Mouse (Mus musculus) spleen, embryonic (tissue): ENCODE results near the gene Atp8b5.

Experiments
- CTCF ChIA-PET: fragments of 350-600 bp; sonication (Branson Sonifier 250); formaldehyde crosslinking; loops from one replicate; lab custom pipeline; 2022; lab: Charles Lee

Atp8b5 gene

GRCm38 (mm10) chr4:43266623-43267322 is at the start of gene Atp8b5:
Gene Atp8b5, plus strand, starts transcription at chr4:43267159.
- CTCF ChIA-PET = interaction anchor here (0.6 kb wide), 1 partner anchor 10 kb away, joined by 3 read pairs; no protein-coding TSS in a partner anchor

- CTCF ChIA-PET = no interaction called here
Observed at GRCm38 (mm10) chr4:43217997-43218396, 49.0 kb upstream of the Atp8b5 start.

DNA sequence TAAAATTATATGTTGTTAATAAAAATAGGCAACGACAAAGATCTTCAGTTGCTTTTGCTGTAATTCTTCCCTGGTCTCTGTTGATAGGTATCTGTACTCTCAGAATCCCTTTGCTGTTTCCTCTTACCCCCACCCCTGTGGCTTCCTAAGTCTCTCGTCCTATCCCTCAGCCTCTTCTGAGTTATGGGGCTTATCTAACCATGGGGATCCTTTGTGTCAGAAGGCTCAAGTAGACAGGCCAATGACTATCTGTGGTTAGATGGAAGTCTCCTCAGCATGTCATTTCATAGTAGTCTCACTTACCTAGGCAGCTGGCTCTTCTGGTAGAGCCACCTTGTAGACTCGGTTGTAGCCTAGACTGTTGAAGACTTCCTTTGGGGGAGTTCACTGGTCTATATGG is 35.1 kb upstream of the Atp8b5 start:
- CTCF ChIA-PET = no interaction called here

DNA sequence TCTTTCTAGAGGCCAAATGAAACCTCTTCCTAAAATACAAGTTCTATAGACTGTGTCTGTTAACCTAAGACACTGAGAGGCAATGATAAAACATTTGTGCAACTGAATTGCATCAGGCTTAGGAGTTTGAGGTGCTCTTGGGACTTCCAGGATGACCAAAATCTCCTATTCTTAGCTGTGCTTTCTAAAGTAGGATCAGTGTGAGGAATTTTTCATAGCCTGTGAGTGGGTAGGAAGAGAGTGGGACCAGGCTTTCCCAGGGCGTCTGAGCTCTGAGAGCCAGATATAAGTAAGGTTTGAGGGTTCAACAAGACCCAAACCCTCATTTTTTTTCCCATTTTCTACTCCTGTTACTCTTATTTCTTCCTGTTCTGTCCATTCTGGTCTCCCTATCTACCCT is 34.0 kb upstream of the Atp8b5 start:
- CTCF ChIA-PET = no interaction called here

- CTCF ChIA-PET = no interaction called here
Observed at GRCm38 (mm10) chr4:43233489-43233888, 33.5 kb upstream of the Atp8b5 start.

DNA sequence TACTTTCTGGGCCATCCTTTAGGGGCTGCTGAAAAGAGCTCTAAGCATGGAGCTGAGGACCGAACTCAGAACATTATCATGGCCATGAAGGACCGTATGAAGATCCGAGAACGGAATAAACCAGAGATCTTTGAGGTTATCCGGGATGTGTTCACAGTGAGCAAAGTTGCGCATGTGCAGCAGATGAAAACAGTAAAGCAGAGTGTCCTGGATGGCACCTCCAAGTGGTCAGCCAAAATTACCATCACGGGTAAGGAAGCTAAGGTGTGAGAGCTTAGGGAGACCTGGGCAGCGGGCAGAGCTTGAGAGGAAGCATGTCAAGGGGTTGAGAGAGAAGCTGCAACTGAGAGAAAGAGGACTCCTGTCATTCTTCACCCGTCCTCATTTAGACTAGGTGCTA is 30.1 kb upstream of the Atp8b5 start:
- CTCF ChIA-PET = no interaction called here

DNA sequence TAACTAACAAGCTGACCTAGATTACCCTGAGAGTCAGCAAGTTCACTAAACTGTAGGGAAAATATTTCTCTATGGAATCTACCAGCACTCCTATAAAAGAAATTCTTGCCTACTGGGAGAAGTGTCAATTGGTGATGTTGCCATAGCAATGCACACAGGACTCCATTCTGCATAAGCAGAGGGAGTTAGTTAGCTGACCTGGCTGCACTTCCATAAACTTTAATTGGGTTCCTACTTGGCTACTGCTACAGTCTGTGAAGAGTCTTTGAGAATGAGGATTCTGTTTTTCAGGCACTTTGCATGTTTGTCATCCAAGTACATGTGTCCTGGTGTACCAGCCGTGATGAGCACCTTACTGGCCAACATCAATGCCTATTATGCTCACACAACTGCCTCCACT is 26.2 kb upstream of the Atp8b5 start:
- CTCF ChIA-PET = no interaction called here

- CTCF ChIA-PET = no interaction called here
Observed at GRCm38 (mm10) chr4:43244022-43244421, 22.9 kb upstream of the Atp8b5 start.

- CTCF ChIA-PET = no interaction called here
Observed at GRCm38 (mm10) chr4:43245776-43246175, 21.2 kb upstream of the Atp8b5 start.

- CTCF ChIA-PET = interaction anchor here (0.8 kb wide), 1 partner anchor 17 kb away, joined by 8 read pairs; no protein-coding TSS in a partner anchor
Observed at GRCm38 (mm10) chr4:43248026-43248425, 18.9 kb upstream of the Atp8b5 start.

DNA sequence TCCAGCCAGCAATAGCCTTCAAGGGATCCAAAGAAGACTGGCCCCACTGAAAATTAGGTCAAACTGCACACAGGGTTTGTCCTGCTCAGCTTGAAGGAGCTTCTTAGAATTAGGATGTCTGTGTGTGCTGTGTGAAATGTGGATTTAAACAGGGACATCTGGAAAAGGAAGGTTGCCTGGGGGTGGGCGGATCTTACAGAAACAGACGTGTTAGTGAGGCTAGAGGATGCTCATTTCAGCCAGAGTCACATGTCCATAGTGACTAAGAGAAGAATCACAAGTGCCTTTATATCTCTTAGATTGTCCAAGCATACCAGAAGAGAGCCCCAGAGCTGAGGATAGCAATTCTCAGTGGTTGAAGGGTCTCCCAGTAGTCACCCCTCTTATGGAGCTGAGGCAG is 18.1 kb upstream of the Atp8b5 start:
- CTCF ChIA-PET = no interaction called here

DNA sequence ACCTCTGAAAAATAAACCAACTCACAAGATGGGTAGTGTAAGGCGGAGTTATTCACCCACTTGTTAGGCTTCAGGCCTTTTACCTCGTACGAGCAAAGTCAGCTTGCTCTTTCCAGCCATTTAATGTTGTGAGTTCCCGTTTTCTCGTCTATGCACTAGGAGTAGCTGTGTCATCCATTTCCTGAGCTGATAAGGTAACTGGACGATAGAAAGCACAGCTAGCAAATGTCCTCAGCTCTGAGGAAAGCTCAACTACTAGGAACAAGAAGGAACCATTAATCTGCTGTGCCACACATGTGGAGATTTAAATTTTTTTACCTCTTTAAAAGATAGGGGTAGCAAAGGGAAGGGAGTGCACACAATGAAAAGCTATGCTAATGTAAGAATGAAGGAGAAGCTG is 15.7 kb upstream of the Atp8b5 start:
- CTCF ChIA-PET = no interaction called here

DNA sequence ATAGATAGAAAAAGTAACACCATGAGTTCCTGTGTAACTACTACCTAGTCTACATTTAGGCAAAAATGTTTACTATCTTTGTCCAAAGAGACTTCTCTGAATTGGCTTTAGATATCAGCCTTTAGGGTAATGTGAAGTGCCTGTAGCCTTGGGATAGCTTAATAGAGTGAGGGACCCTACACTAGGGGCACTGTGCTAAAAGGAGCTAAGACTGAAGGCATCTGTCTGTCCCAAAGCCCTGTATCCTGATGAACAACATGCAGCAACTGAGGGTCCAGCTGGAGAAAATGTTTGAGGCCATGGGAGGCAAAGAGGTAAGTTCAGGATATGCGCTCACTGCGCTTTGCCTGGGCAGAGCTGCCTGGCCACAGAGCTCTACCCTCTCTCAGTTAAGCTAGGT is 9.9 kb upstream of the Atp8b5 start:
- CTCF ChIA-PET = no interaction called here

GRCm38 (mm10) chr4:43258556-43258955 is 8.4 kb upstream of the Atp8b5 start:
- CTCF ChIA-PET = no interaction called here

- CTCF ChIA-PET = no interaction called here
Observed at GRCm38 (mm10) chr4:43259435-43259834, 7.5 kb upstream of the Atp8b5 start.

DNA sequence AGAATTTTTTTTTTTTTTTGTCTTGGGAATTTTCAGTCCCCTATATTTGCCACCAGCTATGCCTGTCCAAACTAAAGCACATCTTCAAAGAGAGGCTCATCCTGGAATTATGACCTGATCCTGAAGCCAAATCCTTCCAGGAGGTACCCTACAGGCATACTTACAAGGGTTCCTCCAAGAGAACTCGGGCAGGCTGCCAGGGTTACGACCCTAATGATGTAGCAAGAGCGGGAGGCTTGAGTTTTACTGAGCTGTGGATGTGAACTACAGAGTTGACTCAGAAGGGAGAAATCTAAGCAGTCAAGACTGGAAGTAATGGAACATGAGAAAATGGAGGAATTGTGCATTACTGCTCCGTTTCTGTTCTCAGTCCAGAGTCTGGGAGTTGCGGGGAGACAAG is 6.9 kb upstream of the Atp8b5 start:
- CTCF ChIA-PET = no interaction called here

DNA sequence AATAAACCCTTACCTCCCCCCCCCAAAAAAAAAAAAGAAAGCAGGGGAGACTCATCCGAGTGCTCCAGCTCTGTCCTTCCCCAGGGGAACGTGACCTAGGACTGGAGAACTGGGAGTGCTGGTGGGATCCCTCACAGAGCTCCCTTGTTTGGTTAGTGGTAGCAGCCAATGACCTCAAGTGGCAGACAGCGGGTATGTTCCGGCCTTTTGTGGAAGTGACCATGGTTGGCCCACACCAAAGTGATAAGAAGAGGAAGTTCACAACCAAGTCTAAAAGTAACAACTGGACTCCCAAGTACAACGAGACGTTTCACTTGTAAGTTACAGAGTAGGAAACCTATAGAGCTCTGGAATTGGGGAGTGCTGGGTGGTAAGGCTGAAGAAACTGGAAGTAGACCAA is 4.1 kb upstream of the Atp8b5 start:
- CTCF ChIA-PET = no interaction called here

GRCm38 (mm10) chr4:43266146-43266545 is 813 bp upstream of the Atp8b5 start:
- CTCF ChIA-PET = interaction anchor here (0.6 kb wide), 1 partner anchor 10 kb away, joined by 3 read pairs; no protein-coding TSS in a partner anchor

GRCm38 (mm10) chr4:43267323-43267658 is 332 bp downstream of the Atp8b5 start:
- CTCF ChIA-PET = no interaction called here

DNA sequence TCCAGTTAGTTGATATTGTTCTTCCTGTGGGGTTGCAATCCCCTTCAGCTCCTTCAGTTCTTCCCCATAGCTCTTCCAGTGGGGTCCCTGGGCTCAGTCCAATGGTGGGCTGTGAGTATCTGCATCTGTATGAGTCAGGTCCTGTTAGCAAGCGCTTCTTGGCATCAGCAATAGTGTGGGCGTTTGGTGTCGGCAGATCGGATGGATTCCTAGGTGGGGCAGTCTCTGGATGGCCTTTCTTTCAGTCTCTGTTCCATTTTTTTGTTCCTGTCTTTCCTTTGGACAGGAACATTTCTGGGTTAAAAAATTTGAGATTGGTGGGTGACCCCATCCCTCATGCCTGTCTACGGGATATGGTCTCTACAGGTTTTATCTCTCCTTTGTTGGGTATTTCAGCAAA is 18.5 kb downstream of the Atp8b5 start:
- CTCF ChIA-PET = no interaction called here

- CTCF ChIA-PET = no interaction called here
Observed at GRCm38 (mm10) chr4:43287305-43287704, 20.3 kb downstream of the Atp8b5 start.

DNA sequence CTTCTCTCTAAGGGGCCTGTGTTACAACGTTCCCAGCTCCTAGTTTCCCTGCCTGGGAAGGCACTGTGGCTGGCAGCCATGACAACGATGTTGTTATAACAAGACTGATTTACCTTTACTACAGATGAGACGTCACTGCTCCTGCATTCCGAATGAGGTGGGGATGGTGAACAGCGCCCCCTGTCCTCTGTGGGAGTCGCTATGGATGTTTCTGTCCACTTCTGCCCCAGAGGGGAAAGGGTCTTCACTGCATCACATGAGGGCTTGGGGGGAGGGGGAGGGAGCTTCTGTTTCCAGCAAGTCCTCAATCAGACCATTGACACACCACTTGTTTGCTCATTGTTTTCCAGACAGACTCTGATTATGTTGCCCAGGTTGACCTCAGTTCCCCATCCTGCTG is 27.0 kb downstream of the Atp8b5 start:
- CTCF ChIA-PET = no interaction called here

DNA sequence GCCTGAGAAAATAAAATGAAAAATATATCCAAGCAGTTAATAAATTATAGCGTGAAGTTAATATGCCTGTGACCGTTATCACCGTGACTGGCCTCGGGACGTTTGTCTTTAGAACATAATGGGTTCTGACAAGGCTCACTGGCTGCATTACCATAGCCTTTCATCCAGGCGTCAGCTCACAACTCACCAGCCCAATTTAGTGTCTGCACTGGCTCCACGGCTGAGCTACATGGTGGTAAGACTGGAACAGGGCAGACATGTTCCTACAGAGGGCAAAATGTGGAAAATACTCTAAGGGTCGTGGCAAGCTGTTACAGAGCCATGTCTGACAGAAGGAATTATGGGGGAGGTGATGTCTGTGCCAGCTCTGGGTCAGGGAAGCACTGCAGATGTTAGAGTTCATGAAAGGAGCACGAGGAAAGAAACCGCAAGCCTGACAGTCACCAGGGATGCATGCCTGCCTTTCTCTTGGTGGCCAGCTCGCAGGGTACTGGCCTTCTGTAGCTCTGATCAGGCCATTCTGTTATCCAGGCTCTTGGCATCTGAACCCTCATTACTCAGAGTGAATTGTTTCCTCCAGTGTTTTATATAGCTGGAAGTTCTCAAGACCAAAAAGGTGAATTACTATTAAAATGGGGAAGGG is 42.9 kb downstream of the Atp8b5 start:
- CTCF ChIA-PET = no interaction called here

DNA sequence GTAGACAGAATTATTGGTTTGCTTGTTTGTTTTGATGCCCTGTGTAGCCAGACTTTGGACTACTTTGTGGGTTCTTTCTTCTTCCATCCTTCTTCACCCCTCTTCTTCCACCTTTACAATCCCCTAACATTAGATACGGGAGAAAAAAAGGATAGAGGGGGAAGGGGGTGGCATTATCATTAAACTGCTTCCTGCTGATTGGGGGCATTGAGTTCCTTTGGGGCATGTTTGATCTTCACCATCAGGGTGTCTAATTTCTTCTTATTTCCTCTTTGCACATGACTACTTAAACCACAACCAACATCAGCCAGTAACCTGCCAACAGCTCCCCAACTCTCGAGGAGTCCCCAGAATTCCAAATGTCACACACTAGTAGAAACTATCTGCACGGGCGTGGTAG is 54.6 kb downstream of the Atp8b5 start:
- CTCF ChIA-PET = no interaction called here
